Mouse (Mus musculus): ENCODE measurements around the gene Gnaq. TPM values are rescaled to one million over a fixed set of nuclear protein-coding genes. Genes with fewer than 3 reads are reported as not detected.
"Not testable (repeated sequence)": the region's sequence is repeated elsewhere in the genome, so short reads cannot be mapped to it uniquely, and the experiment has no call there.

Gene Gnaq
- polyA plus RNA-seq, 1 experiment from 2014 or later: 23.8 TPM

DNA sequence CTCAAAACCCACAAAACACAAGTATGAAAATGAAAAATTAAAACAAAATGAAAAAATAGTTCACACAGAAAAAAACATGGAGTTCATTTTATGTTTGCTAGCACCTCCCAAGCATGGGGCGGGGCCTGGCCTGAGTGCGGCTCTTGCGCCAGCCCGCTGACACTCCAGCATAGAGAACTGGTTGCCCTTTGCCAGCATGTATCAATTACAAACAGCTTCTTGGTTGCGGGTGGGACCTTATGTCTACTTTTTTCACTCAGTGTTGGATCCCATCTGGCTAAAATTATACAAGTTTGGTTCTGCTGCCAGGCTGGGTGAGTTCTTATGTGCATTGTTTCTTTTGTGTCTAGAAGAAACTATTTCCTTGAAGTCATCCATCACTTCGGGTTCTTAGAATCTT lies 14.8 kb downstream of the Gnaq start:
- 0 out of 2 replicates have a peak, but pooled peaks cover 2% of the 10 kb centered on the region for H3K4me1 ChIP-seq (replicated peaks)
- H3K4me3 ChIP-seq (replicated peaks): no peak overlapping the region
- H3K36me3 ChIP-seq: peaks cover 12% of the 10 kb centered on the region; the same call in 1 of the 2 replicates
- 81% methylated on average over 6 of the region's 6 CpGs for WGBS
- no peak overlapping the region for H3K4me2 ChIP-seq
- H3K9ac ChIP-seq (replicated peaks): no peak overlapping the region
- no peak overlapping the region for H3K27ac ChIP-seq
- no peaks in the 10 kb centered on the region; the same call in 1 of the 2 replicates for H3K9me3 ChIP-seq
- H3K27me3 ChIP-seq: no peaks in the 10 kb centered on the region
- ATAC-seq (ENCODE audit: insufficient number of reproducible peaks, insufficient read depth, low FRiP score, low TSS enrichment, low read depth): no peak

GRCm38 (mm10) chr19:16149094-16149493 lies 16.5 kb downstream of the Gnaq start:
- 96% methylated on average over 1 of the region's 1 CpGs for WGBS
- no peak for ATAC-seq (ENCODE audit: insufficient number of reproducible peaks, insufficient read depth, low FRiP score, low TSS enrichment, low read depth)

DNA sequence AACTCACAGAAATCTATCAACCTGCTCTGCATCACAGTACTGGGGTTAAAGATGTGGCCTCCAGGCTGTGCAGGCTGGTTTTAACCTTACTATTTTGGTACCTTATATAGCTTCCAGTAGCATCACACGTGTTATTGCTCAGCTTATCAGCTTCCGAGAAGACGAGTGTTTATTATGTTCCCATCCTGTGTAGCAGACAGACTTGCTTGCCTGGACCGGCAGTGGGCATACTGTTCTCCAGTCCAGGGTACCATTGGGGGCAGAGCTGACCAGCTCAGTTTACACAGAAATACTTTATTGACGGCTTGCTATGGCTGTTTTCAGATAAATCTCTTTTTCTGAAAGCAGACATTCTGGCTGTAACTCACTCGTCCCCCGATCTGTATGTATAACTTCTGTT lies 17.7 kb downstream of the Gnaq start:
- H3K9me3 ChIP-seq: no peaks in the 10 kb centered on the region

More at GRCm38 (mm10) chr19:16149094-16149493, 16.5 kb downstream of the Gnaq start:
- Histone ChIP-seq H3K4me2 (no peak overlapping the region), H3K4me3 (replicated peaks) (no peak overlapping the region), H3K27me3 (no peaks in the 10 kb centered on the region), H3K27ac (no peak overlapping the region), H3K9ac (replicated peaks) (no peak overlapping the region), H3K4me1 (replicated peaks) (0 out of 2 replicates have a peak, but pooled peaks cover 2% of the 10 kb centered on the region), H3K36me3 (no peaks in the 10 kb centered on the region), H3K9me3 (no peaks in the 10 kb centered on the region)

GRCm38 (mm10) chr19:16153851-16154250 lies 21.2 kb downstream of the Gnaq start:
- H3K36me3 ChIP-seq: no peaks in the 10 kb centered on the region
- H3K27me3 ChIP-seq: no peaks in the 10 kb centered on the region
- 89% methylated on average over 3 of the region's 3 CpGs for WGBS
- no peak overlapping the region for H3K27ac ChIP-seq
- no peak overlapping the region for H3K9ac ChIP-seq (replicated peaks)
- no peak overlapping the region for H3K4me3 ChIP-seq (replicated peaks)
- H3K9me3 ChIP-seq: no peaks in the 10 kb centered on the region
- H3K4me2 ChIP-seq: no peak overlapping the region
- H3K4me1 ChIP-seq (replicated peaks): no peaks in the 10 kb centered on the region
- no peak for ATAC-seq (ENCODE audit: insufficient number of reproducible peaks, insufficient read depth, low FRiP score, low TSS enrichment, low read depth)

More for the DNA sequence above, 17.7 kb downstream of the Gnaq start:
- Histone ChIP-seq H3K36me3 (no peaks in the 10 kb centered on the region), H3K4me3 (replicated peaks) (no peak overlapping the region), H3K4me2 (no peak overlapping the region), H3K4me1 (replicated peaks) (0 out of 2 replicates have a peak, but pooled peaks cover 2% of the 10 kb centered on the region), H3K27ac (no peak overlapping the region), H3K9ac (replicated peaks) (no peak overlapping the region), H3K27me3 (no peaks in the 10 kb centered on the region)
- no peak for ATAC-seq (ENCODE audit: insufficient number of reproducible peaks, insufficient read depth, low FRiP score, low TSS enrichment, low read depth)
- 78% methylated on average over 7 of the region's 7 CpGs for WGBS

GRCm38 (mm10) chr19:16154480-16154879 lies 21.8 kb downstream of the Gnaq start:
- Histone ChIP-seq H3K27ac (no peak overlapping the region), H3K9ac (replicated peaks) (no peak overlapping the region), H3K4me3 (replicated peaks) (no peak overlapping the region)

DNA sequence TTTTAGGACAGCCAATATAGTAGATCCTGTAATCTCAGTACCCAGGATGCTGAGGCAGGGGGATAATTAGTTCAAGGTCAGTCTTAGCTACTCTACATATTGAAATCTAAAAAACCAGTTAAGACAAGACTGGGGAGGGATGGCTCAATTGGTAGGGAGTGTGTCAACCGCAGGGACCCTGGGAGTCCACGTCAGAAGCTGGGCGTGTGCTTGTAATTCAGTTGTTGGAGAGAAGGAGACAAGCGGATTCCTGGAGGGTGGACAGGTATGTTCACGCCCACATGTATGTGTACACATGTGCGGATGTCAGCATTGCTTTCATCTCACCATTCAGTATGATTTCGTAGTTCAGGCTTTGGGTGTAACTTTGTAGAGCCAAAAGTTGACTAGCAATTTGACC lies 24.5 kb downstream of the Gnaq start:
- no peaks in the 10 kb centered on the region for H3K36me3 ChIP-seq
- ATAC-seq (ENCODE audit: insufficient number of reproducible peaks, insufficient read depth, low FRiP score, low TSS enrichment, low read depth): no peak
- no peak overlapping the region for H3K4me3 ChIP-seq (replicated peaks)
- H3K27ac ChIP-seq: no peak overlapping the region
- no peak overlapping the region for H3K4me2 ChIP-seq
- no peaks in the 10 kb centered on the region for H3K27me3 ChIP-seq
- 96% methylated on average over 7 of the region's 7 CpGs for WGBS
- H3K9me3 ChIP-seq: no peaks in the 10 kb centered on the region
- peaks cover 6% of the 10 kb centered on the region; the same call in 1 of the 2 replicates for H3K4me1 ChIP-seq (replicated peaks)
- H3K9ac ChIP-seq (replicated peaks): no peak overlapping the region

More at GRCm38 (mm10) chr19:16154480-16154879, 21.8 kb downstream of the Gnaq start:
- no peaks in the 10 kb centered on the region for H3K36me3 ChIP-seq
- H3K27me3 ChIP-seq: no peaks in the 10 kb centered on the region
- no peak overlapping the region for H3K4me2 ChIP-seq
- H3K4me1 ChIP-seq (replicated peaks): no peaks in the 10 kb centered on the region
- H3K9me3 ChIP-seq: no peaks in the 10 kb centered on the region
- ATAC-seq (ENCODE audit: insufficient number of reproducible peaks, insufficient read depth, low FRiP score, low TSS enrichment, low read depth): no peak

DNA sequence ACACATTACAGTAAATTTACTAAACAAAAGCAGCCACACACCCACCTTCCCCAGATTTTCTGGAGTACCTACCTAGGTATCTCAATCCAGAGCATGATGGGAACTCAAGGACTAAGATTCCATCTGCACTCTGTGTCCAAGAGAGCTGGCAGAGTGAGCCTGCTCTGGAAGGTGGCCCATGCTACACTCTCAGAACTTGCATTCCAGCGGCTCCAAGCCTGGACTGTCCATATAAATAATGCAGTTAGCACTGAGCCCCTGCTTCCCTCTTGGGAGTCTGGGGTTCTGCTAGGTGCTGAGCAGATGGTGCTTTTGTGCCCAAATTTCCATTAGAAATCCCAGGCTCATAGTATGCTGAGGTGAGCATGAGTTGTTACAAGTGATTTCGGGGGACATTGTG lies 28.1 kb downstream of the Gnaq start:
- 81% methylated on average over 2 of the region's 2 CpGs for WGBS
- no peaks in the 10 kb centered on the region for H3K27me3 ChIP-seq
- no peak for ATAC-seq (ENCODE audit: insufficient number of reproducible peaks, insufficient read depth, low FRiP score, low TSS enrichment, low read depth)

DNA sequence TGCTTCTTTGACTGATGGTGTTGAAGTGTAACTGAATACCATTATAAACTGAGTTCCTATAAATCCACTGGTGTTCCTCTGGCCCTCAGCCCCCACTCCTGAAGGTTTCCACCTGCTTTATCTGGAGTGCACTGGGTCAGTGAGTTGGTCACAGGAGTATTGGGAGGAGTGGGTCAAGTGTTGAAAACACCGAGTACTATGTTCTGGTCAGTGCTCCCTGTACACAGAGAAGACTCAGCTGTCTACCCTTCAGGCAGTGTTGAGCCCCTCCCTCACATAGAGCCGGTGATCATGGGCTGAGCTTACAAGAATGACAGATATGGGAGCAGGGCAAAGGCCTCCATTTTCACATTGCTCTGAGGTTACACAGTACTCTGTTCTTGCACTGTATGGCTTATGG lies 28.6 kb downstream of the Gnaq start:
- peak; percentile 37; the same call in 1 of the 2 replicates for ATAC-seq (ENCODE audit: insufficient number of reproducible peaks, insufficient read depth, low FRiP score, low TSS enrichment, low read depth)
- Histone ChIP-seq H3K9ac (replicated peaks) (no peak overlapping the region), H3K27me3 (no peaks in the 10 kb centered on the region), H3K27ac (no peak overlapping the region), H3K4me1 (replicated peaks) (peaks cover 9% of the 10 kb centered on the region; the same call in 1 of the 2 replicates), H3K36me3 (no peaks in the 10 kb centered on the region), H3K4me3 (replicated peaks) (no peak overlapping the region), H3K9me3 (no peaks in the 10 kb centered on the region), H3K4me2 (no peak overlapping the region)
- 91% methylated on average over 2 of the region's 2 CpGs for WGBS

More for the DNA sequence above, 28.1 kb downstream of the Gnaq start:
- Histone ChIP-seq H3K4me1 (replicated peaks) (peaks cover 6% of the 10 kb centered on the region; the same call in 1 of the 2 replicates), H3K36me3 (no peaks in the 10 kb centered on the region), H3K27ac (no peak overlapping the region), H3K9me3 (no peaks in the 10 kb centered on the region), H3K9ac (replicated peaks) (no peak overlapping the region), H3K4me3 (replicated peaks) (no peak overlapping the region), H3K4me2 (no peak overlapping the region)

GRCm38 (mm10) chr19:16164396-16164795 lies 31.8 kb downstream of the Gnaq start:
- peaks cover 32% of the 10 kb centered on the region for H3K4me1 ChIP-seq (replicated peaks)
- not testable (repeated sequence) for H3K27me3 ChIP-seq; H3K9me3 ChIP-seq; H3K36me3 ChIP-seq; H3K4me2 ChIP-seq; H3K27ac ChIP-seq; H3K9ac ChIP-seq (replicated peaks); ATAC-seq (ENCODE audit: insufficient number of reproducible peaks, insufficient read depth, low FRiP score, low TSS enrichment, low read depth); H3K4me3 ChIP-seq (replicated peaks)
- 93% methylated on average over 13 of the region's 13 CpGs for WGBS

DNA sequence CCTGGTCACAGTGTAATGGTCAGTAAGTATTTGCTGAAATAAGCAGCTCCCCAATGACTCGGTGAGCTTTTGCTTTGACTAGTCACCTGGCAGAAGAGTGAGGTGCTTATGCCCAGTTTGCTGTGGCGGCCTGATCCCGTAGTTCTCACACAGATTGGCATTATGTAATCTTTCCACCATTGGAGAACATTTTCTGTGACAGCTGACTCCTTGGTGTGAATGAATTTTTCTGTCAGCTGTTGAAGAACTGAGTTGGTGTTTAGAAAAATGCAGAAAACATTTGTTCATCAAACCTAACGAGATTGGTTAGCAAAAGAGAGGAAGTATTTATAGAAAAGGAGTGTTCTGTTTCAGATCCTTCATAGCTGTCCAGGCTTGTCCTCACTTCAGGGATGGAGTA lies 34.6 kb downstream of the Gnaq start:
- no peak for ATAC-seq (ENCODE audit: insufficient number of reproducible peaks, insufficient read depth, low FRiP score, low TSS enrichment, low read depth)
- no peak overlapping the region for H3K4me2 ChIP-seq
- WGBS: 77% methylated on average over 4 of the region's 4 CpGs
- H3K36me3 ChIP-seq: no peaks in the 10 kb centered on the region
- H3K27me3 ChIP-seq: no peaks in the 10 kb centered on the region
- H3K9me3 ChIP-seq: no peaks in the 10 kb centered on the region
- H3K4me1 ChIP-seq (replicated peaks): peaks cover 39% of the 10 kb centered on the region
- H3K4me3 ChIP-seq (replicated peaks): no peak overlapping the region
- H3K27ac ChIP-seq: no peak overlapping the region
- H3K9ac ChIP-seq (replicated peaks): no peak overlapping the region

DNA sequence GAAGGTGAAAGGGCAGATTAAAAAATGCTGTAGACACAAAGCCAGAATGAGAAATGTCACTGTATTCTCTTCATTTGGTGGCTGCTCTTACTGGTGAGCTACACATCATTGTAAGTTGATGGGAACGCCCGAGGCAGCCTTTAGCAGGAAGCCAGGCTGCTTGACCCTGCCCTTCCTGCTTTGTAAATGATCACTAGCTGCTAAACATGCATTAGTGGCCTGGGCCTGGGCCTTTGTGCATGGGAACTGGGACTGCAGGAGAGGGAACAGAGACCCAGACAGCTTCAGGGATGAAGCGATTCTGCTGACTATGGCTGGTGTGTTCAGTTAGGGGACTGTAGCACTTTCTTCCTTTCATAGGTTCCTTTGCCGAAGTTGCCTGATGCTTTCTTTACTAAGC lies 35.6 kb downstream of the Gnaq start:
- H3K9me3 ChIP-seq: no peaks in the 10 kb centered on the region
- no peak overlapping the region for H3K9ac ChIP-seq (replicated peaks)
- H3K36me3 ChIP-seq: no peaks in the 10 kb centered on the region
- H3K4me3 ChIP-seq (replicated peaks): no peak overlapping the region
- peak overlapping the region; percentile 37 for H3K27ac ChIP-seq
- WGBS: 35% methylated on average over 4 of the region's 4 CpGs
- H3K4me1 ChIP-seq (replicated peaks): peaks cover 42% of the 10 kb centered on the region
- H3K27me3 ChIP-seq: no peaks in the 10 kb centered on the region
- H3K4me2 ChIP-seq: no peak overlapping the region
- no peak for ATAC-seq (ENCODE audit: insufficient number of reproducible peaks, insufficient read depth, low FRiP score, low TSS enrichment, low read depth)

DNA sequence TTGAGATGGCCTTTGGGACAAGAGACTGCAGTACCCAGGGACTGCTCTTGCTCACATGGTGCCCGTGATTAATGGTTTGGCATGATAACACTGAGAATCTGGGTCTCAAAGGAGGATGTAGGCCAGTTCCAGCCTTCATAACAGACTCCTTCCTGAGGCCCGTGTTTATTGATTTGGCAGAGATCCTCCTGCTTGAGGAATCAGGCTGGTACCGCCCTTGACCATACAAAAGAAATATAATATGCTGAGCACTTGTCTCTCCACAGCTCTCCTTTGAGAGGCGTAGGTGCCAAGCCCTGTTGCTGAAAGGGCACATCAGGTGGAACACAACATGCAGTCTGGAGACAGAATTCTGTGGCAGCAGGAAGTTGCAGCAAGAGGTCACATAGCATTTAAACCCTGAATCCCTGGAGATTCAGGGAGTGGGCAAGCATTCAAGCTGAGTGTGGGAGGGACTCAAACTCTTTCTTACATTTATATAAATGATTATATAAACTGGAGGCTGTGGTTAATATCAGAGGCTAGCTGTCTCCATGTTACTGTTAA lies 36.1 kb downstream of the Gnaq start:
- Histone ChIP-seq H3K4me1 (replicated peaks) (peaks cover 42% of the 10 kb centered on the region), H3K4me2 (no peak overlapping the region), H3K27me3 (no peaks in the 10 kb centered on the region), H3K9ac (replicated peaks) (no peak overlapping the region), H3K4me3 (replicated peaks) (no peak overlapping the region), H3K36me3 (no peaks in the 10 kb centered on the region), H3K9me3 (no peaks in the 10 kb centered on the region), H3K27ac (peak overlapping the region; percentile 37)
- no peak for ATAC-seq (ENCODE audit: insufficient number of reproducible peaks, insufficient read depth, low FRiP score, low TSS enrichment, low read depth)
- 70% methylated on average over 4 of the region's 4 CpGs for WGBS

Measured in limb, embryonic 12.5 days (tissue).